Mouse (Mus musculus) urinary bladder, adult 2 months (tissue): ENCODE measurements around the gene Frmd8. TPM values are rescaled to one million over a fixed set of nuclear protein-coding genes. Genes with fewer than 3 reads are reported as not detected.

Source experiments
- DNase-seq: peaks from one replicate; pipeline ENCODE4 v3.0.0; 2022; ENCODE audit warnings: low spot score
- polyA plus RNA-seq: library from polyadenylated mRNA; depleted of rRNA; stranded (reverse); fragments of >200 nt; gene quantifications from 2 replicates; pipeline ENCODE4 v1.2.3, GENCODE M21; 2012

The Frmd8 gene
- polyA plus RNA-seq, 1 experiment: 21.6 TPM

DNA sequence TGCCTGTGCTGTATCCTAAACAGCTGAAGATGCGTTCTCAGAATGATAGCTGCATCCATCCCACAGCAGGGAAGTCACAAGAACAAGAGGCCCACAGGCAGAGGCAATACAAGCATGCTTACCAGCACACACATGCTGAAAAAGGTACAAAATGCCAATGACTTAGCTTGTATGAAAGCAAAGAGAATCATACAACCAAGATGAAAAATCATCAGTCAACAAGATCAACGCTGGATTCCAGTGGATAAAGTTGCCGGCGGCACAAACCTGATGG lies 36.2 kb downstream of the Frmd8 start:
- peak; percentile 18 for DNase-seq

DNA sequence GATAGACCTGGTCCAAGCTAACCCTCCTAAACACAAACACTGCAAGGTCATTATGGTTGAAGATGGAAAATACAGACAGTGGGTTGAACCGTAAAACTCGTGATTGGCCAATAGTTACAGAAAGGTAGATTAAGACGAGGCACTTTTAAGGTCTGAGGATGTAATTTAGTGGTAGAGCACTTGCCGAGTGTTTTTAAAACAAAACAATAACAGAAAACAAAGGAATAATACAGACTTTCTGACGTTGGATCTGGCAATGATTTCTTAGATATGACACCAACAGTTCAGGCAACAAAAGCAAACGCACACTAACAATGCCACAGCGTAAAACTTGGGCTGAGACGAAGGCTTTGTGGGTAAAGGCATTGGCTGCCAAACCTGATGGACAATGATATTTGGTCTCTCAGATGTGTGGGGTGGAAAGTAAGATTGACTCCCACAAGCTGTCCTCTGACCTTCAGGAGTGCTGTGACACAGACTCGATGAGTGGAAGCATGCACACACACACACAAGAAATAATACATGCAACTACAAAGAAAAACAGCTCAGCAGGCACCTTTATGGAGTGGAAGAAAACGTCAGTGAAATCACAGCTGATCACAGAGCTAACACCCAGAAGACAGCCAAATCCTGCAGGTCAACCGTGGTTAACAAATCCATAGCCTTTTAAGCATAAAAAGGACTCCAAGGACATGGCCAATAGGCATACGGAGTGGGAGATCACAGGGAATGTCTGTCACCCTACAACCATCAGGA lies 36.8 kb downstream of the Frmd8 start:
- peak; percentile 17 for DNase-seq

DNA sequence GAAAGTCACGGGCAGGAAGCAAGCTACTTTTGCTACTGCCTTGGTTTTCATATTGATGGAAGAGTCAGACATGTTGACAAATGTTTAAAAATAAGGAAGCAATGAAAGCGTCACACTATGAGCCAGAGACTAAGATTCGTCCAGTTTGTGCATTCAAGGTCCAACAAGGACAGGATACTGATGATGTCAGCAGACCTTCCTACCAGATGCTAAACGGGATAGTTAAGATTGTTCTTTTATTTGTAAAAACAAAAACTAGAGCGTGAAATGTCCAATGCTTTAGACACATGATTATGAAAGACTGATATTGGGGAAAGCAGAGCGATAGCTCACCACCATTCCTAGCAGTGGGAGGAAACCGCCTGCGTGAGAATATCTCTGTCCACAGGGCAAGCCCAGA lies 37.5 kb downstream of the Frmd8 start:
- no peak for DNase-seq

DNA sequence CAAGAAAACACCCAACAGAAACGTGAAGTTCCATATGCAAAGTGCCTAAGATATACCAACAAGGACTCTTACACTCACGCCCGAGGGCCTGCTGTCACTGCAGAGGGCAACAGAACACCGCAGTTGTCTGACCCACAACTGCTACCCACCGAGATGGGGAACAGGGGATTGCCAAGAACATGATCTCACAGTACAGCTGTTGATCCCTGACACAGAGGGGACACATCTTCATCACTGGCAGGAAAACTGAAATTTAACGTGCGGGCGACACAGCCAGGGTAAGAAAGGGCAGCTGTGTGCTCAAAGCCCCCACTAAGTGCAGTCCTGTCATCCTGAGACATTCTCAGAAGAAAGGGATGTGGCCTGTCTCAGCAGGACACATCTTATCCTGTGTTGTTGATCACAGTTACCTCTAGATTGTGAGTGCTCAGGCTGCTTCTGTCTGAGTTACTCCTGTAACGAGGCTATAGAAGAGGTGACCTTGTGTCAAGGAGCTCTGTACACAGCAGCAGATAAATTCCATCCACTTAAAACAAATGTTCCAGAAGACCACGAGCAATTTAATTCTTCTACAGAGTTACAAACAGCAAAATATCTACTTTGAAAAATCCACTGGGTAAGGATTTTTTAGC lies 38.0 kb downstream of the Frmd8 start:
- DNase-seq: peak; percentile 22

DNA sequence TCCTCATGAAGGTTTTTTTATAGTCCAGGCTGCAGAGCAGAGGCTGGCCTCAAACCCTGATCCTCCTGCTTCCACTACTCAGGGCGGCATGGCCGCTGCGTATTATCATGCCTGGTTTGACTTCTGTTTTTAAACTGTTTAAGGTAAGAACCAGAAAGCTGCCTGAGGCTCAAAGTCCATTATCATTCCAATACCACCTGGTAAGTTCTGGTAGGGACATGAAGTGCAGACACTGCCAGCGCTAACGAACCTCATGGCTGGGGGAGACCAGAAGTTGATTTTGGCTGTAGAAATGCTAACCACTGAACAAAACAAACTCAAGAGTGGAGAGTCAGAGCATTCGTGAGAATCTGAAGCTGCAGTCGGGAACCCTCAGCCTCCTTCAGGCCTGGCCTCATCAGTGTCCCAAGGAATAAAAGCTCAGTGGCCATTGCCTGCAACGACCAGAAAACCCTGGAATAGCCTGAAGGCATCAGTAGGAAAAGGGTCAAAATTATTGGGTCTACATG lies 39.1 kb downstream of the Frmd8 start:
- DNase-seq: no peak

DNA sequence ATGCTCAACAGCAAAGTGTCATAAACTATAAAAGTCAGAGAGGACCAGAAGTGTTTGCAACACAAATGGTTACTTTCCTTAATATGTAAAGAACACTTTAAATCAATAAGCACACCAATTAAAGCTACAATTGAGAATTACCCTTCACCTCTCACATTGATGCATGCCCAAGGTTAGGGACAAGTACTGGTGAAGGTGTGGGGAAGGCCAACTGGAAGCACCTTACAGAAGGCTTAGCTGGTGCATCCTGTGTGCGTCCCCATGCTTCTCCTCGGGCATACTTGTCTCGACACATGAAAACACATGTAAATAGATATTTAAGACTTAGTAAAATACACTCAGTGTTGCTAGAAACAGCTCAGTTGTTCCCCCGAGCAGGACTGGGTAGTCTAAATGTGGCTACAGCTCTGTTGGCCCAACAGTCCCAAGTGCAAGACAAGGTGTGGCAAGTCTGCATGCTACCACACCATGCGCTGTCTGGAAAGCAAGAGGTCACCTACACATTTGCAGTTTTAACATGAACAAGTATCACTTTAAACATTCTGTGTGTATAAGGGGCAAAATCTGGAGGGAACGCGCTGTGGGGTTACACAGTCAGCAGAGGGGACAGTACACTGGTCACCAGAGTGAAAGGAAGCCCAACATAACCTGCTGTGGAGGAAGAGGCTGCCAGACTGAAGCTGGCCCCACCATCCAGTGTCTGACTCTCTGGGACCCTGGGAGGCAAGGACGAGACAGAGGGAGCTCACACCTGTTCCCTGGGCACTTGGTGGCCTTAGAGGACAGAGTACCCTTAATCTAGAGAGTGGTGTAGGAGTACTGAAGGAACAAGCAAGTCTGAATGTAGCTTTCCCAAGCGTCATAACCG lies 39.8 kb downstream of the Frmd8 start:
- DNase-seq: no peak

DNA sequence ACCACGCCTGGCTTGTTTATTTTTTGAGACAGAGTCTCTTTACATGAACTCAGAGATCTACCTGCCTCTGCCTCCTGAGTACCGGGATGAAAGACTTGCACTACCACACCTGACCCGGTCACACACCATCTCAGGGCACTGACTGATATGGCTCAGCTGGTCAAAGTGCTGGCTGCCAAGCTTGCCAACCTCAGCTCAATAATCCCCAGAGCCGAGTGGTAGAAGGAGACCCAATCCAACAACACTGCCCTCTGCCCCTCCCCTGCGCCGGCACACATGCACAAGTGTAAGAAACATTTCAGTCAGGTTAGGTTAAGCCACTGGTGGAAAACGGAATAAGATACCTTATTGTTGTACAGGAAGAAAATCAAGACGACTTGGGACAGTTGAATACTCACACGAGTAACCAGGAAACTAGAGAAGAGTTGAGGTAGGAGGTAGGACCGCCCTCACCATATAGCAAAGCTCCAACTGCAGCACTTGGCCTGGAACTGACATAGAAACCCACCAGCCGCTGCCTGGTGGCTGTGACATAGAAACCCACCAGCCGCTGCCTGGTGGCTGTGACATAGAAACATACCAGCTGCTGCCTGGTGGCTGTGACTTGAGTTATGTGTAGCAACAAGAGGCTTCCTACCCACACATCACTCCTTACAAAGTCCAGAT lies 40.7 kb downstream of the Frmd8 start:
- DNase-seq: no peak

DNA sequence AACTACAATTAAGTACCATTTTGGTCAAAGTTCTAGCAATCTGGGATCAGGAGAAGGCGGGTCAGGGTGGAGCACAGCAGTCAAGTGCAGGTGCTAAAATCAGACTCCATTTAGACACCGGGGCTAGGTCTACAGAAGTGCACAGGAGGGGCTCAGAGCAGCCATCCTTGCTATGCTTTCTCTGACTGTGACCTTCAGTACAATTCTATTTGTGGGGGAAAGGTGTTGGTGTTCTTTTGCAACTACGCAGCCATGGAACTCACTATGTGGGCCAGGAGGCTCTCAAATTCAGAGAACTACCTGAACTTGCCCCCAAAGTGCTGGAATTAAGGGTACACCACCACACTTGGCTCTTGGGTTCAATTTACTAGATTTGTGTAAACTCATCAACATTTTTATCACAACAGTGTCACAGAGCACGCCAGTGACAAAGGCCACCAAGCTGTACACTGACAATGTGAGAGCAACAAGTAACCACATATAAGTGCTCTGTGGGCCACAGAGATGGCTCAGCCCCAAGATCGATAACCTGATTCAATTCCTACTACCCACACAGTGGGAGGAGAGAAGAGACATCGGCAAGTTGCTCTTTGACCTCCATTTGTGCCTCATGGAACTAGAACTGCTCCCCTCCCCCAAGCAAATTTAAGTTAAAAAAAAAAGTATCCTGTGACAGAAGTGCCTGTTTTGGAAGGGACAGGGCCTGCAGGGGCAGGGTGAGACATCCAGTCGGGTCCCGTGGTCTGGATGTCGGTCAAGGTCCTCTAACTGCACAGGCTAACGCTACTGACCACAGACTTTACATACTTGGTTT lies 41.6 kb downstream of the Frmd8 start:
- no peak for DNase-seq

DNA sequence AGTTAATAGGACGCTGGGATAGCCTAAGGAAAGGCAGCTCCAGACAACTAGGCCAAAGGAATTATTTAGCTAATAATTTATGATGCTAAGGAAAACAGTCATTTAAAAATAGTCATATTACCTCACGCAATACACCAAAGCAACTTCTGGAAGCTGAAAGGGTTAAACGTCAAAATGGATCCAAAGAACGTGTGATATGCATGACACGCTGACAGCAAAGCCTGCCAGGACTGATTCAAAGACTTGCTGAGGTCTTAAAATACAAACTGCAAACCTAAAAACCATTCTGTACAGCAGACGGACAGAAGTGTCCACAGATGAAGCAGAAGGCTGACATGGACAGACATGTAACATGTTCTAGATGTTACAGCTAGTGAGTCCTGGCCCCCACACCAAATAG lies 42.7 kb downstream of the Frmd8 start:
- no peak for DNase-seq

DNA sequence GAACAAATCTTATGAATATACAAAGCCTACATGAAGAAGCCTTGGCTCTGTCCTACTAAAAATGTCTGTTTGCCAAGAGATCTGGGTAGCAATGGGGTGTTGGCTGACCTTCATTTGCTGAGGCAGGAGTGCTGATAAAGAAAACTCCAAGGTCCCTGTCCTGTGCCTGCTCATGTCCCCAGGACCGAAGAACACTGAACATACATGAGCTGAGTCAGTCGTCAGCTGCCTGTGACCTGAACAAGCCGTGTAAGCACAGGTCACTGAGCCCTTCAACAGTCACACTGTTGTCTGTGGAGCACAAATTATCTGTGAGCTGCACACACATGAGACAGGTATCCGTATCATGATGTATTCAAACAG lies 43.1 kb downstream of the Frmd8 start:
- no peak for DNase-seq

DNA sequence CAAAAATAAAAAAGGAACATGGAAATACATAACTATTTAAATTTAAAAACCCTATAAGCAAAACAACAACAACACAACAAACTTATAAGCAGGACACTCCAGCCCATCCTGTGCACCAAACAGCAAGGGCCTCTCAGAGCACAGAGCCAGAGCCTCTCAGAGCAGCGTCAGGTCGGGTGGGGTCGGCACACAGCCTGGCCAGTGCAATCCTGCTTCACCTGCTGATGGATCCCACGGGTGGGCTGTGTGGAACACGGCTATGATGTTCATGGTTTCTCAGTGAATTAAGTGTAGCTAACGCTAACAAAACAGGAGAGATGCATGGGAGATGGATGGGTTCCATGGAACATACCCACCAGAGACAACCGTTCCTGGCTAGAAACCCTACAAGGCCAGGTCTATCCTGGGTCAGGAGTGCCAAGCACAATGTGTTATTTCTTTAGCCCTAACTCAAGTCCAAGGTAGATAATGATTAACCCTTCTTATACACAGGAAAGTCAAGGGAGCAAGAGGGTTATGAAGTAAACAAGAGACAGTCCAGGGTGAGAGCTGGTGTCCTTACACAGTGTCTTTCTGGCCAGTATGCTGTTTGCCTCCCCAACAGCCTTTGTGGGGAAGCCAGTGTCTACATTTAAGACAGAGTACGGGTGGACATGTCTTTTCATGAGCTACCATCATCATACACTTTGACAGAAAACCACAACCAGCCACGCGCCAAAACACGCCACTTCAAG lies 43.7 kb downstream of the Frmd8 start:
- no peak for DNase-seq

DNA sequence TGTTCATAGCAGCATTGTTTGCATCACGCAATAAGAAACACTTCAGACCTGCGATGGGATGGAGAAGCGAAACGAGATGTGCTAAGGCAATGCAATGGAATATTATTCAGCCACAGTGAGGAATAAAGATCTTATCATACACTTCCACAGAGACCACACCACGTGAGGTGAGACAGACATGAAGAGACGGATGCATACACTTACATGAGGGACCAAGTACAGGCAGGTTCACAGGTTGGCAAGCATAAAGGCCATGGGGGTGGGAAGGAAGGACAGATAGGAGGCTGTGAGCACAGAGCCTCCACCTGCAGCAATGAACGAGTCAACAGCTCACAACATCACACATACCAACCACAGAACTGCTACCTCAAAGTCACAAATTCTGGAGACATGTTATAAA lies 44.3 kb downstream of the Frmd8 start:
- no peak for DNase-seq

DNA sequence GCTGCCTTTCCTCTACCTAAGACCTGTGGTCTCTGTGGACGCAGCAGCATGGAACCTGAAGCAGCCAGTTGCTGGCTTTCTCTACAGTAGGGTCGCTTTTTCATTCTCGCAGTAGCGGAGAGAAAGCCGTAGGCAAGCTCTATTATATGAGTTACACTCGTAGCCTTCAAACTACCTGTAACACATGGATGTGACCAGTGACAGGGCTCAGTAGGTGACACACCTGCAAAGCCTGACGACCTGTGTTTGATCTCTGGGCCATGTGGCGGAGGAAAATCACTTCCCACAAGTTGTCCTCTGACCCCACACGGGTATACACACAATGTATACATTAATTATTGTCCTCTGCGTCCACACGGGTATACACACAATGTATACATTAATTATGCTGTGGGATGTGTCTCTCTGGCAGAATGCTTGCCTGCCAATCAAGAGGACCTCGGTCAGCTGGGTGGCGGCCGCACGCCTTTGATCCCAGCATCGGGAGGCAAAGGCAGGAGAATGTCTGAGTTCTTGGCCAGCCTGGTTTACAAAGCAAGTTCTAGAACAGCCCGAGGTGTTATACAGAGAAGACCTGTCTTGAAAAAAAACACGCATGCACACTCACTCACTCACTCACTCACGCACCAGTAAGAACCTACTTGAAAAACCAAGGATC lies 45.0 kb downstream of the Frmd8 start:
- DNase-seq: no peak

DNA sequence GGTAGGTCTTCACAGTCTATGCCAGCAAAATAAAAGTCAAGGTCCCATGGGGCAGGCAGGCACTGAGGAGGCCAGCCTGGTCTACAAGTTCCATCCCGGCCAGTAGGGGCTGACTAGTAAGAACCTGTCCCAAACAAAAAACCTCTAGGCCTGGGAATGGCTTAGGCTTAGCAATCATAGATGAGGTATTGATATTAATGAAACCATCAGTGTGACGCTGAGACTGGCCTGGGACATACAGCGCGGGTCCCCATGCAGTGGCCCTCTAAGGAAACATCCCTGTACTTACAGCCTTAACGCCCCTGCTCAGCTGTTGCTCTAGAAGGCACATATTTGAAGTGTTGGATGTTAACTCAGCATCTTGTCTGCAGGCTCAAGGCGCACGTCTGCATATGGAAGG lies 46.2 kb downstream of the Frmd8 start:
- no peak for DNase-seq

DNA sequence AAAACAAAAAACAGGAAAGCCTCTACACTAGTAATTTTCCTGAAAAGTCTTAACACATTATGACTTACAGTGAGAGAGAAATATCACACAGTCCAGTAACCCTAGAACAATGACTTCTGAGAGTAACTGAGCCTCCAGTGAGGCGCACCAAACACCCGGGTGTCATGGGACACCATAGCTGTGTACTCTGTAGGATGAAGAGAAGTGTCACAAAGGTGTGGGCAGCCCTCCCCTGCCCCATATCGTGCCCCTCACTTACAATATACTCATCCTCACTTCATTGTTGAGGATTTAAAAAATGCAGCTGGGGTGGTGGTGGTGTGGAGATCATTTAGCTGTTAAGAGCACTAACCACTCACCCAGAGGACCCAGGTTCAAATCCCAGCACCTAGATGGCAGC lies 46.9 kb downstream of the Frmd8 start:
- no peak for DNase-seq

DNA sequence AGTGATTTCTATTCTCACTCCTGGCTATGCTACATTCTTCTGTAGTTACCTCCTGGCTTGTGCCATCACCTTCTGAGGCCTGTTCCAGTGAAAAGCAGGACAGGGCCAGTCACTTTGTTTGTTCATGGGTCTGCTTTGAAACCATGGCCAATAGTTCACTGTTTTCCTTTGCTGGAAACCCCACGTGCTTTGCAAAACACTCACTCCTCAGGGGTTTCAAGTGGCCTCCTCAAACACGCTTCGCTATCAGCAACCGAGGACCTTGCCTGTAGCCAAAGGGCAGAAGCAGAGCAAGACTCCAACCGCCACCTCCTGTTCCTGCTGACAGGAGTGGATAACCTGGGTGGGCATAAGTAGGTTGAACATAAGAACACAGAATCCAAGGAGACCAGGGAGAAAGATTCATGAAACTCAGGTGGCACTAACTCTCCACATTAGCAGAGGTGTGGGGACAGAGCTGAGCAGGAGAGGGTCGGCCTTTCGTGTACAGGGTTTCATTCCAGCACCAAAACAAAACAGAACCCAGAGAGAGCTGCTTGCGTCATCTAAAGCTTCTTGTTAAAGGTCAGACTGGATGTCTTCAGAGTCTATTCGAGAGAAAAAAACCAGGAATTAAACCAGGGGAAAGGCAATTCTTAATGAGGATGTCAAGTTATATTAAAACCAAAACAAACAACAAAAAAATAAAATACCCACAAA lies 47.5 kb downstream of the Frmd8 start:
- no peak for DNase-seq

DNA sequence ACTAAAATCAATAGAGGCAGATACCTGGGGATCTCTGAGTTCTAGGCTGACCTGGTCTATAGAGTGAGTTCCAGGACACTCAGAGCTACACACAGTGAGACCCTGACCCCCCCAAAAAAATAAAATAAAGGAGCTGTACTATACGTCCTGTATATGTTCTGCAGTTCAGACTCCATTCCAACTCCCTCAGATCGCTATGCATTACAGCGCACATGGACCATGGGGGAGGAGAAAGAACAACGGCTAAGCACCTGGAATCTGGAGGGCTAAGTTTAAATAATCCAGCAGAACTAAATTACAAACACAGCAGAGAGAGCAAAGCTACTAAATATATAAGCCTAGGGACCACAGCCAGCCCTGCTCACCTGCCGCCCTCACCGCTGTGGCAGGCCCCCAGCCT lies 48.0 kb downstream of the Frmd8 start:
- DNase-seq: no peak

DNA sequence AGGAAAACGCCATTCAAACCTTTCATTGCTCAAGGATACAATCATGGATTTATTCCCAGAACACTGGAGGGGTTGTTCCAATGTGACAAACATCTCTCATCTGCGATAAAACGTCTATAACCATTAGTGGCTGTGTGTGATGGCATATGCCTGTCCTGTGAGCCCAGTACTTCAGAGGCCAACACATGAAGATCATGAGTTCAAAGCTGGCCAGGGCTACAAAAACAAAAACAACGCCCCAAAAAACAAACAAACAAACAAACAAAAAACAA lies 48.4 kb downstream of the Frmd8 start:
- no peak for DNase-seq

DNA sequence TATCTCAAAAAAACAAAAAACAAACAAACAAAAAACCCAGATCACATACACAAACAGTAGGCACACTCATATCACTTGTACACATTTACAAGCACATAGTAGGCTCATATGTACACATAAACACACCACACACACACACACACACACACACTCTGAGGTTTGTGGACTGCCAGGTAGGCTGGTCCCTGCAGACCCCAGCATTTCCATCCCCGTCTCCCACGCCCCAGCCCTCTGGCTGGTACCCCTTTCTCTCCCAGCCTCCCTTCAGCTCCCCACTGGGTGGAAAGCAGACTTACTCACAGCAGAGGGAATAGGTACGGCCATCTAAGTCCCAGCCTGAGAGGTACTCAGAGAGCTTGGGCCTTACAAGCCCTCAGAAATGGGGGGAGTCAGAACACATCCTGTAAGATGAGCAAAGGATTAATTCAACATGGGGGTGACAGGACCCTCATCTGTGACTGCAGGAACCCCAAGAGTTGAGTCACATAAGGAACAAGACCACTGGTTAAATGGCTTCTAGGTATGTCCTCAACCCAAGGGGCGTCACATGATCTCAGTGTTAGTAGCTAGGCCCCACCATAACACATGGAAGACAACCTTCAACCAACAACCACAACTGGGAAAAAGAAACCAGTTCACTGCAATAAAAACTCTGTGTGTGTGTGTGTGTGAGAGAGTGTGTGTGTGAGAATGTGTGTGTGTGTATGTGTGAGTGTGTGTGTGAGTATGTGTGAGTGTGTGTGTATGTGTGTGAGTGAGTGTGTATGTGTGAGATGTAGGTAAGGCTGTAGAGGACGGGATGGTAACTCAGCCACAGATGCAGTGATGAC lies 49.0 kb downstream of the Frmd8 start:
- no peak for DNase-seq
